Mouse (Mus musculus) testis, adult 2 months (tissue): ENCODE measurements around the gene Frmd6. TPM values are rescaled to one million over a fixed set of nuclear protein-coding genes. Genes with fewer than 3 reads are reported as not detected.

Source experiments
- H3K27ac ChIP-seq: fragments of 200-500 bp; 2 replicates; pipeline ENCODE4 v1.5.1; 2012; ENCODE audit warnings: low read depth, low read length; ENCODE audit not compliant: control insufficient read depth, insufficient read depth
- H3K27me3 ChIP-seq: fragments of 200-500 bp; 2 replicates; pipeline ENCODE4 v1.6.1; 2012; ENCODE audit warnings: mild to moderate bottlenecking, low read length, moderate library complexity; ENCODE audit not compliant: control insufficient read depth, insufficient read depth
- H3K36me3 ChIP-seq: fragments of 200-500 bp; 2 replicates; pipeline ENCODE4 v1.6.1; 2012; ENCODE audit warnings: mild to moderate bottlenecking, low read length; ENCODE audit not compliant: control insufficient read depth, insufficient read depth
- H3K4me1 ChIP-seq: fragments of 200-500 bp; 2 replicates; pipeline ENCODE4 v1.6.1; 2012; ENCODE audit warnings: low read length; ENCODE audit not compliant: control insufficient read depth, insufficient read depth
- H3K4me3 ChIP-seq: fragments of 200-500 bp; 2 replicates; pipeline ENCODE4 v1.5.1; 2012; ENCODE audit warnings: low read depth, mild to moderate bottlenecking, low read length, moderate library complexity, mixed read lengths; ENCODE audit not compliant: control insufficient read depth
- CTCF ChIP-seq: fragments of 200-500 bp; IDR thresholded peaks from 2 replicates; pipeline ENCODE4 v1.5.1; 2012; ENCODE audit warnings: low read depth, mild to moderate bottlenecking, inconsistent platforms, low read length, moderate library complexity; ENCODE audit not compliant: control insufficient read depth, insufficient read depth, insufficient replicate concordance
- POLR2A ChIP-seq: fragments of 200-500 bp; IDR thresholded peaks from 2 replicates; pipeline ENCODE4 v1.6.1; 2012; ENCODE audit warnings: low read depth, mild to moderate bottlenecking, inconsistent platforms, low read length, moderate library complexity; ENCODE audit not compliant: control insufficient read depth
- polyA plus RNA-seq: library from polyadenylated mRNA; depleted of rRNA; stranded (reverse); fragments of >200 nt; gene quantifications from 2 replicates; pipeline ENCODE4 v1.2.3, GENCODE M21; 2012

Gene Frmd6
- polyA plus RNA-seq, 1 experiment, result 5.3 TPM

GRCm38 (mm10) chr12:70807975-70808374, 17.3 kb upstream of the Frmd6 start:
- Histone ChIP-seq H3K36me3 (no peaks in the 10 kb centered on the region), H3K4me1 (no peaks in the 10 kb centered on the region), H3K4me3 (no peak overlapping the region), H3K27me3 (no peaks in the 10 kb centered on the region), H3K27ac (no peak overlapping the region)
- TF ChIP-seq POLR2A, result no peak
- no peak for TF ChIP-seq CTCF

DNA sequence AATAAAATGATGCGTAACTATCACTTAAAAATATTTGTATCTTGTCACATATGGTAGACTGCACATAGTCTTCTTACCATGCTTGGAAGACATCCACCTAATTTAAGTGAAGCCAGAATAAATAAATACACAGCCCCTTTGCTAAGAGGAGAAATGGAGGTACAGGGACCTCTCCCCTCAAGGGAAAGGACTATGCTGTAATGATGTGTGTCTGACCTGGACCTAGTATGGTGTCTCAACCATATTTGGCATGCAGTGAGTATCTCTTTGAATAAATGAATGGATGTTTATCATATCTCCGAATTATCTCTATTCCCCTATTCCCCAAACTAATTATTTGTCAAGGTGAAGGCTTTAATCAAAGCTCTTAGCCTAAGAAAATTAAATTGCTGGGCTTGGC, 15.4 kb upstream of the Frmd6 start:
- TF ChIP-seq CTCF (no peak), POLR2A (no peak)
- H3K27ac ChIP-seq, result no peak overlapping the region

GRCm38 (mm10) chr12:70811772-70812171, 13.5 kb upstream of the Frmd6 start:
- H3K27ac ChIP-seq, result no peak overlapping the region
- no peak overlapping the region for H3K4me3 ChIP-seq
- TF ChIP-seq POLR2A, result no peak
- no peak for TF ChIP-seq CTCF
- H3K4me1 ChIP-seq, result no peaks in the 10 kb centered on the region
- H3K27me3 ChIP-seq, result no peaks in the 10 kb centered on the region
- H3K36me3 ChIP-seq, result no peaks in the 10 kb centered on the region

More for the DNA sequence above, 15.4 kb upstream of the Frmd6 start:
- Histone ChIP-seq H3K4me3 (no peak overlapping the region), H3K27me3 (no peaks in the 10 kb centered on the region), H3K36me3 (no peaks in the 10 kb centered on the region), H3K4me1 (no peaks in the 10 kb centered on the region)

DNA sequence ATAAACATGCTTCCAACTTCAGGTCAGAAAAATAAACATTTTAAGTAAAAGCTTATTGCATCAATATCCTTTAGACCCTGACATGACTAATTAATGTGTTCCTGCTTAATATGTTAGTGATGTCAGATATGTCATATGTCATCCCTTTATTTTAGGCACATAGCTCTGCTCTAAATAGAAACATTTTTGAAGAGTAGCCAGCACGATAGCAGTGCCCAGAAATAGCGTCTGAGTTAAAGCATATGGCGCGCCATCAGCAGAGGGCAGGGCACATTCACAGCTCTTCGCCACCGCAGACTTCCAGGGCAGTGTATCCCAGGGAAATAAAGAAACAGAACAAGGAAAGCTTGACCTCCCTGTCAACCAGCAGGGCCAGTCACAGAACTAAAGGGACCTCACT, 13.1 kb upstream of the Frmd6 start:
- H3K4me1 ChIP-seq, result no peaks in the 10 kb centered on the region
- TF ChIP-seq CTCF, result no peak
- no peak for TF ChIP-seq POLR2A
- no peaks in the 10 kb centered on the region for H3K36me3 ChIP-seq
- no peak overlapping the region for H3K27ac ChIP-seq
- H3K4me3 ChIP-seq, result no peak overlapping the region
- no peaks in the 10 kb centered on the region for H3K27me3 ChIP-seq

- H3K4me1 ChIP-seq, result no peaks in the 10 kb centered on the region
- no peak overlapping the region for H3K27ac ChIP-seq
- no peak for TF ChIP-seq POLR2A
- TF ChIP-seq CTCF, result no peak
- no peaks in the 10 kb centered on the region for H3K36me3 ChIP-seq
- no peaks in the 10 kb centered on the region for H3K27me3 ChIP-seq
- H3K4me3 ChIP-seq, result no peak overlapping the region
These were observed 12.4 kb upstream of the Frmd6 start for GRCm38 (mm10) chr12:70812822-70813465.

DNA sequence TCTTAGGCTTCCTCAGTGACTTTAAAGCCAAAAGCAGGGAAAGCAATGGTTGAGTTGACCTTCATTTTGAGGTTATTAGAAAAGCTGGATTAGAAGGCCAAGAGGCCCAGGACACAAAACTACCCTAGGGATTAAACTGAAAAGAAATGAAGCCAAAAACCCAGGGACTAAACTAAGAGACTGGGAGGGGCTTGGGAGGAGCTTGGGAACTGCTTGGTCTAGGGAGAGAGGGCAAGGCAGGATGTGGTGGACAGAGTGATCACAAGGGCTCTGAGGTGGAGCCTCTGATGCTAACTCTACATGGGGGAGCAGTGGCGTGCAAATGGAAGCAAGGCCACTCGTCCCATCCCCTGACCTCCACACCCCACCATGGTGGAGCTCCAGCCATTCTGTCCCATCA, 8.6 kb upstream of the Frmd6 start:
- Histone ChIP-seq H3K4me1 (no peaks in the 10 kb centered on the region), H3K36me3 (no peaks in the 10 kb centered on the region), H3K27ac (no peak overlapping the region), H3K4me3 (no peak overlapping the region), H3K27me3 (no peaks in the 10 kb centered on the region)
- TF ChIP-seq POLR2A (no peak), CTCF (no peak)

- no peak overlapping the region for H3K27ac ChIP-seq
- no peak overlapping the region for H3K4me3 ChIP-seq
- no peaks in the 10 kb centered on the region for H3K27me3 ChIP-seq
- TF ChIP-seq CTCF, result no peak
- no peak for TF ChIP-seq POLR2A
- H3K36me3 ChIP-seq, result no peaks in the 10 kb centered on the region
- H3K4me1 ChIP-seq, result peaks cover 8% of the 10 kb centered on the region
These were observed 1.3 kb upstream of the Frmd6 start for GRCm38 (mm10) chr12:70824017-70824416.

GRCm38 (mm10) chr12:70825651-70826317, 470 bp downstream of the Frmd6 start:
- H3K36me3 ChIP-seq, result no peaks in the 10 kb centered on the region
- peaks cover 8% of the 10 kb centered on the region for H3K4me1 ChIP-seq
- TF ChIP-seq POLR2A (no peak), CTCF (no peak)
- peak overlapping the region; percentile 93 for H3K4me3 ChIP-seq
- no peaks in the 10 kb centered on the region for H3K27me3 ChIP-seq
- peak overlapping the region; percentile 50 for H3K27ac ChIP-seq
